Mouse (Mus musculus) left cerebral cortex, adult 11 months (tissue): ENCODE measurements around the gene Catsperg1.
"Not testable (repeated sequence)": the region's sequence is repeated elsewhere in the genome, so short reads cannot be mapped to it uniquely, and the experiment has no call there.

Experiments used
- DNase-seq: peaks from one replicate; pipeline ENCODE4 v3.0.0; 2022; ENCODE audit warnings: low spot score

The Catsperg1 gene

DNA sequence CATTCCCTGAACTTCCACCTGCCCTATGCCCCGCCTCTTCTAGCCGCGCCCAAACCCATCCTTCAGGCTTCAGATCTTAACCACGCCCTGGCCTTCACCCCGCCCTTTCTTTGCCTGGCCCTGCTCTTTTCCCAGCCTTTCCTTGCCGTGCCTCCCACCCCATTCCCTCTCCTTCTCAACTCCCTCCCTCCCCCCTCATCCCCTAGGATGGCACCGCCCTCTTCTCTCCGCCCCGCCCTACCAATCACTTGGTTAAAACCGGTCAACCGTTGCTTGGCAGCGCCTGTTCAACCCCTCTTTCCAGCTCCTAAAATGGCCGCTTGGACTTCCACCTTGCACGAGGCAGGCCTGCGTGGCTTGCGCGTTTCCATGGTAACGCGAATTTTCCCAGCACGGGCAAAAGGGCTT lies at the start of gene Catsperg1:
TSS of gene Catsperg1 (minus strand) at position 361 of the 408 bp plus-strand sequence.
- DNase-seq: no peak

- DNase-seq: no peak
Measured at GRCm38 (mm10) chr7:29262151-29262550, 48.3 kb upstream of the Catsperg1 start.

- DNase-seq: no peak
Measured at GRCm38 (mm10) chr7:29259781-29260730, 46.2 kb upstream of the Catsperg1 start.

DNA sequence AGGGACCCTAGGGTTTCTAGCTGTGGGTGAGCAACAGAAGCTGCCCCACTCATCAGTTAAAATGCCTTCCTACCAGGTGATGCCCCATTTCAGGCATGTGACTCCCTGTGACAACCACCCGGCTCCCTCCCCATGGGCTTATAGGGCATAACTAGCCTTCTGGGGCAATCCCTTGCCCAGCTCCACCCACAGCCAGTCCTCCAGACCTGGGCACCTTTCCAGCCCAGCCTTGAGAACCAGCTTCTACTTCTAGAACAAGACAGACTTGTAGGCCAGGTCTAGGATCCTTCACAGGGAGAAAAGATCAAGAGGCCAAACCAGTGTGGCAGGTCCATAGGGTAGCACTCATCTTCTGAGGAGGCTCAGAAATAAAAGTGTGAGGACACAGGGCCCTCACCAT lies 43.5 kb upstream of the Catsperg1 start:
- no peak for DNase-seq

GRCm38 (mm10) chr7:29255875-29256274 lies 42.0 kb upstream of the Catsperg1 start:
- no peak for DNase-seq

GRCm38 (mm10) chr7:29253842-29254241 lies 40.0 kb upstream of the Catsperg1 start:
- no peak for DNase-seq

GRCm38 (mm10) chr7:29251166-29251565 lies 37.3 kb upstream of the Catsperg1 start:
- DNase-seq: no peak

- no peak for DNase-seq
Measured at GRCm38 (mm10) chr7:29248261-29248841, 34.5 kb upstream of the Catsperg1 start, which contains the start of gene 2200002D01Rik. Gene 2200002D01Rik, minus strand, starts transcription at chr7:29248466.

DNA sequence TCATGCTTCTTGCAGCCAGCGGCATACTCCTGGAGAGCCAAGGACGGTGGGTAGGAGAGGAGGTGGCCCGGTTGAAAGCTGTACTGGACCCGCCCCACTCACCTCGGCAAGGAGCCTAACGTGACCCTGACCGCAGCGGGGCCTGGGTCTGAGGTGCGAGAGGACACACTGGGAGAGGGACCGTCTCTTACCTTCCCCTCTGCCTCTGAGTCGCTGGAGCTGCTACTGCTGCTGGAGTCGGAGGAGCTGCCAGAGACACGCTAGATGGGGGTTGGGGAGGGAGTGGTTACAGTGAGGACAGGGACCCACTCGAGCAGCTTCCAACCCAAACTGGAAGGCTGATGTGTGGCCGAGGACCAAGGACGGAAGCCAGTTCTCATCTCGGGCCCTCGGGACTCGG lies 33.9 kb upstream of the Catsperg1 start:
- DNase-seq: no peak

- DNase-seq: no peak
Measured at GRCm38 (mm10) chr7:29247314-29247700, 33.5 kb upstream of the Catsperg1 start.

DNA sequence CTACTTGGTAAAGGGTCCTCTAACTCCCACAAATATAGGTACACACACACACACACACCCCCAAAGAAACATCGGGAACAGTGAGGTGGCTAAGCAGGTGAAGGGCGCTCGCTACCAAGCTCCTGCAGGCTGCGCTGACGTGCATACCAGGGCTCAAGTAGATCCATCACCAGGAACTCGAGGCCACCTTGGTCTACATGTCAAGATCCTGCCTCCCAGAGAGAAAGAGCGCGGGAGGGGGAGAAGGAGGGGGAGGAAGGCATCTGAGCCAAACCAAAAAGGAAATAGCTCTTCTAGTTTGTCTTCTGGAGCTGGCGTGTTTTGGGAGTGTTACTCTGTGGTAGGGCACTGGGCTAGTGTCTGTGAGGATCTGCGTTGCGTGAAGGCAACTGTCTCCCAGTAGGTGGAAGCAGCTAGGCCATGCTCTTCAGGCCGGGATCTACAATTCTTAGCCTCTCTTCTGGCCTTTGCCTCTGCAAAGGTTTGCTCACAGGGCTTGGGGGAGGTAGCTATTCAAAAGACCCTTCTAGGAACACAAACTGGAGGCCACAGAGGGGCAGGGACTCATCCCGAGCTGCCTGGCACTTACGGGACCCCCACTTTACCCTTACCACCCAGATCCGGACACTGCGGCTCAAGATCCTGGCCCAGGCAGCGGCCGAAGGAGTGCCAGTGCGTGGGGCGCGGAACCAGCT lies 32.9 kb upstream of the Catsperg1 start:
- DNase-seq: no peak

DNA sequence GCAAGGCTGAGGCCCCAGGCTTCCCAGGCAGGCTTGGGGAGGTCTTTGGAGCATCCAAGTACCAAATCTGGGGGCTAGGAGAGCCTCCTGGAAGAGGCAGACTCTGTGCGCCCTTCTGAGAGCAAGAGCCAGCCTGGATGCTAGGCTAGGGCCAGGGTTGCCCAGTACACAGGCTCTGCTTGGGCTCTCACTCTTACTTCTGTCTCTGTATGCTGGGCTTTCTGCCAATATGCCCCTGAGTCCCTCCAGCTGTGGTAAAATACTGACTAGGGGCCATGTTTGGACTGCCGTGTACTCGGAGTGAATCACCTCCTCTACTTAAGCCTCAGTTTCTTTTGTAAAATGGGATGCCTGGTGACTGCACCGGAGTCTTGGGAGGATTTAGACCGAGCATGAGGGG lies 32.2 kb upstream of the Catsperg1 start:
- no peak for DNase-seq

DNA sequence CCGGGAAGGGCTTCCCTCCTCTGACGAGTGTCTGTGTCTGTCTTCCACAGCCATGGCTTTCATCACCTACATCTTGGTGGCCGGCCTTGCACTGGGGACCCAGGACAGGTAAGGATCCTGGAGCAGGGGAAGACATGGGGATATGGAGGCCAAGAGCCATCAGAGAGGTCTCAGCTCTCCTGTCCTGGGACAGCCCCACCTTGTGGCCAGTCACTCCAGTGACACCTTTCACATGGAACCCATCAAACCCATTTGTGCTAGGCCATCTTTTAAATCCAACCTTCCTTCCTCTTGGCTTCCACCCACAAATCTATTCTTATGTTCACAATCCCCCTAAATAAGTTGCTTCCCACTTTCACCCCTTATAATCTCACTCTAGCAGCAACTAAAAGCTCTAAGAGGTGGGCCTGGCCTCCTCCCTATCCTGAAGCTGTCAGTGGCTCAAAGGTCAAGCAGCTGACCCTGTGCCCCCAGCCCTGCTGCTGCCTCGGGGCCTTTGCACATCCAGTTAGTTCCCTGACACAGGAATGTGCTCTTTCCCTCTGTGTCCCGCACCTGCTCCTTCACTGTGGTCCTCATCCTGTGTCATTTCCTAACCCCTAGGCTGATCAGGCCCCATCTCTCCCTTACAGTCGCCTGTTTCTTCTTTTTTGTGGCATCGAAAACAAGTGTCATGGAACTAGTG lies 31.0 kb upstream of the Catsperg1 start:
- DNase-seq: no peak

DNA sequence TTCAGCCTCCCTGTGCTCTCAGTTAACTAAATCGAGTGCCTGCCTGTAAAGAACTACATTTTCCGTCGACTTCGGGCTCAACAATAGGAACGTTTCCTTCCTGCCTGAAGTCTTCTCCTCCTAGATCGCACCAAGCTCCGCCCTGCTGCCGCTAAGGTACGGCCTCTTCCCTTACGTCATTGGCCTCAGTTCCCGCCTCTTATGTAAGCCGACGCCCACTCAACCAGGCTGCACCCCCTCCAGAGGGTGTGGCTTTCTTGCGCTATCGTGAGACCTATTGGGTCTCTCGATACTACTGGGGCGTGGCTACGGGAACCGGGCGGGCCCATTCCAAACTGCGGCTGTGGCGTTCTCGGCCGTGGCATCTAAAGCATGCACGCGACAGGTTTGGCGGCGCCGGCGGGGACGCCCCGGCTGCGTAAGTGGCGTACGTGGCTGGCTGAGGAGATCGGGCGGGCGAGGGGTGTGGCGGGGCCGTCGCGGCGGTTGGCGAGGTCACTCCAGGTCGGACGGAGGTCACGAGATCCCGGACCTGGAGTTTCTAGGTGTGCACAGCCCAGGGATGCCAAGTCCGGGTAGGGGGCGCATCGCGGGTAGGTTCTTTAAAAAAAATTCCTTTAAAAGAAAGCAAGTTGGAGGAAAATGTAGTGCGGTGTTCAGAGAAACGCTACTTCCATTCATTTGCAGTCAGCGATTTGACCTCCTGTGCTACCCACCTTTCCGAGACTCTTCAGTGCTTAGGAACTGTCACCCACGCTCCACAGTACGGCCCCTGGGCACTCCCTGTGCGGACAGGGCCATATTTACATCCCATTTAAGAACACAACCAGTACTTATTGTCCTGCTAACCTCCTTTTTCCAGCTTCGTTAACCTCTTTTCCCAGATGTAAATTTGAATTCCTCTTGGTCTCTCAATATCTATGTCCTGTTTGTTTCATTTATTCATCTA lies 24.5 kb upstream of the Catsperg1 start, which contains the start of gene Yif1b:
TSS of gene Yif1b (plus strand) at position 311 of the 949 bp plus-strand sequence.
- peak; percentile 97 for DNase-seq

- not testable (repeated sequence) for DNase-seq
Measured at GRCm38 (mm10) chr7:29237596-29237995, 23.8 kb upstream of the Catsperg1 start.

DNA sequence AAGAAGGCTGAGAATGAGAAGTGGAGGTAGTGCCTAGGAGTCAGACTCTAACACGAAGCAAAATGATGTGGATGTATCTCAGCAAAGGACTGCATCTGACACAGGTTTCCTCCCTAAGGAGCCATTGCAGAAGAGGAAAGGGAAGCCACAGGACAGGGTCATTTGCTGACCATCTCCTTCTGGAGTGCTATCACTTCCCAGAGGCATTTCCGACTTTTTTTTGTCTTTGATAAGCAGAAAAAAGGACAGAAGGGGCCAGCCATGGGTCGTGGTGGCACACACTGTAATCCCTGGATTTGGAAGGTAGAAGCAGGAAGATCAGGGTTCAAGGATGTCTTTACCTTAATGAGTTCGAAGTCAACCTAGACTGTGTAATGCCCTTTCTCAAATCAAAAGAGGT lies 22.8 kb upstream of the Catsperg1 start:
- DNase-seq: no peak

GRCm38 (mm10) chr7:29234661-29235060 lies 20.8 kb upstream of the Catsperg1 start:
- DNase-seq: no peak

DNA sequence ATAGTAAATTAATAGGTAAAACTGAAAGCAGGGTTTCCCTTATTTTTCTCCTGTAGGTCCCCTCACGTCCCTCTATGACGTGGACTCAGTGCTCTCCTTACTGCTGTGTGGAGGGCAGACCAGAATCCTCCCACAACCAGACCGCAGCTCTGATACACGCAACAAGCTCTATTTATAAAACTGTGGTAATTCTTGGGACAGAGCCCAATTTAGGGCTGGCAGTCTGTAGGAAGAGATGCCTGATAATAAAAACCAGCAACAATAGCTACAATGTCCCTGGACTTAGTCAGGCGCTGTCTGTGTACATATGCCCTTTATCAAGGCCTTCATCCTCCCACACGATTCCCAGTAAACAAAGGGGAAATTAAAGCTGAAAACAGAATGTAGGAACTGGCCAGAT lies 19.9 kb upstream of the Catsperg1 start:
- no peak for DNase-seq

GRCm38 (mm10) chr7:29232247-29233013 lies 18.6 kb upstream of the Catsperg1 start, which contains the start of gene Kcnk6:
Gene Kcnk6, minus strand, starts transcription at chr7:29232515.
- DNase-seq: no peak

- DNase-seq: no peak
Measured at GRCm38 (mm10) chr7:29231517-29231916, 17.7 kb upstream of the Catsperg1 start.
